Mouse (Mus musculus): ENCODE results near the gene Ugt1a8.
"Not testable (repeated sequence)": the region's sequence is repeated elsewhere in the genome, so short reads cannot be mapped to it uniquely, and the experiment has no call there.

DNA sequence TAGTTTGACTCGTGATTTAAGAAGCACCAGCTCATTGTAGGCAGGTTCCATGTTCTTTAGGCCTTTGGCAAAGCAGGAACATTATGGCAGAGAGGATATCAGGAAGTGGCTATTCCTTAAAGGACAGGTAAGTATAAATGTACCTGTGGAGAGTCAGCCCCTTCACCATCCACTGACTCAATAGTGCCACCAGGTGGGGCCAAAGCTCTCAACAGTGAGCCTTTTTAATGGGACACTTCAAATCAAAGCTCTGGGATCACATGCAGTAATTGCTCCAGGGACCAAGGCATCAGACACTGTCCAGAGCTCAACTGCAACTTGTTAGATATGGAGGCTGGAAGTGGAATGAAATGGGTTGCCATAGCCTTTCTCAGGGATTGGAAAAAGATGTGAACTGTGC lies 33.9 kb downstream of the Ugt1a8 start:
- not testable (repeated sequence) for TF ChIP-seq CTCF (conservative IDR thresholded peaks at IDR 0.05; ENCODE audit: low read length); NANOG (IDR thresholded peaks at IDR 0.05; ENCODE audit: borderline replicate concordance, low read length); POU5F1 (IDR thresholded peaks at IDR 0.05; ENCODE audit: borderline replicate concordance, low read length)
